Mouse (Mus musculus): Measurements from ENCODE around the gene Brms1. TPM values are rescaled to one million over a fixed set of nuclear protein-coding genes. Genes with fewer than 3 reads are reported as not detected.
"Not testable (repeated sequence)": the region's sequence is repeated elsewhere in the genome, so short reads cannot be mapped to it uniquely, and the experiment has no call there.

Gene Brms1
- 10 to 100 TPM; 19.2 to 21.4 TPM for total RNA-seq (2021)

GRCm38 (mm10) chr19:5040862-5041523 lies at the start of gene Brms1:
Gene Brms1, plus strand, starts transcription at chr19:5041354.
- peak; percentile 84 to 88 for DNase-seq (ENCODE audit: extremely low spot score in 1 of 2, low spot score in 1 of 2)

GRCm38 (mm10) chr19:4992371-4992770 lies 48.8 kb upstream of the Brms1 start:
- DNase-seq (ENCODE audit: extremely low spot score in 1 of 2, low spot score in 1 of 2) = no peak

- peak in 1 of 2 experiments; percentile 42 for DNase-seq (ENCODE audit: extremely low spot score in 1 of 2, low spot score in 1 of 2)
Observed at GRCm38 (mm10) chr19:4992904-4993303, 48.2 kb upstream of the Brms1 start.

GRCm38 (mm10) chr19:4994043-4994442 lies 47.1 kb upstream of the Brms1 start:
- DNase-seq (ENCODE audit: extremely low spot score in 1 of 2, low spot score in 1 of 2) = peak in 1 of 2 experiments; percentile 51

GRCm38 (mm10) chr19:4999445-5000140 lies 41.6 kb upstream of the Brms1 start:
- DNase-seq (ENCODE audit: extremely low spot score in 1 of 2, low spot score in 1 of 2) = no peak

GRCm38 (mm10) chr19:5001666-5002406 lies 39.3 kb upstream of the Brms1 start:
- DNase-seq (ENCODE audit: extremely low spot score in 1 of 2, low spot score in 1 of 2) = peak; percentile 77 to 81

DNA sequence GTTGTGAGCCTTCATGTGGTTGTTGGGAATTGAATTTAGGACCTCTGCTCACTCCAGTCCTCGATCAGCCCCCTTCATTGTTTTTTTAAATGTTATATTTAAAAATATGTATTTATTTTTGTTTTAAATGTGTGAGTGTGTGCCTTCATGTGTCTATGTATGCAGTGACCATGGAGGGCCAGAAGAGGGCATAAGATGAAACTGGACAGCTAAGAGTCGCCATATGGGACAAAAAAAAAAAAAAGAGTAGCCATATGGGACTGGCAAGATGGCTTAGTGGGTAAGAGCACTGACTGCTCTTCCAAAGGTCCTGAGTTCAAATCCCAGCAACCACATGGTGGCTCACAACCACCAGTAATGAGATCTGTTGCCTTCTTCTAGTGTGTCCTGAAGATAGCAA lies 37.5 kb upstream of the Brms1 start:
- not testable (repeated sequence) for DNase-seq (ENCODE audit: extremely low spot score in 1 of 2, low spot score in 1 of 2)

GRCm38 (mm10) chr19:5004925-5005324 lies 36.2 kb upstream of the Brms1 start:
- no peak for DNase-seq (ENCODE audit: extremely low spot score in 1 of 2, low spot score in 1 of 2)

DNA sequence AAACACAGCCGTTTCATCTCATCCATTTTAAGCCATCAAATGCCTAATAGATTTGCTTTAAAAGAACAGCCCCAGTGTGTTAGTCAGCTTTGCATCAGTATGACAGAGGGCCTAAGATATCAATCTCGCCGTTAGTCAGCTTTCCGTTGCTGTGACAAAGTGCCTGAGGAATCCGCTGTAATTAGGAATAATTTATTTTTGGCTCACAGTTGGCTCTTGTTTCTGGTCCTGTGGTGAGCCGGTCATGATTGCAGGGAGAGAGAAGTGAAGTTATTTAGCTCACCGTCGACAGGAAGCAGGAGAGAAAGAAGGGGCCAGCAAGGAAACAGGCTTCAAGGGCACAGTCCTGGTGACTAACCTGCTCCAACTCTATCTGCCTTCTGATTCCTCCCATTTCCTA lies 28.0 kb upstream of the Brms1 start:
- DNase-seq (ENCODE audit: extremely low spot score in 1 of 2, low spot score in 1 of 2) = no peak

DNA sequence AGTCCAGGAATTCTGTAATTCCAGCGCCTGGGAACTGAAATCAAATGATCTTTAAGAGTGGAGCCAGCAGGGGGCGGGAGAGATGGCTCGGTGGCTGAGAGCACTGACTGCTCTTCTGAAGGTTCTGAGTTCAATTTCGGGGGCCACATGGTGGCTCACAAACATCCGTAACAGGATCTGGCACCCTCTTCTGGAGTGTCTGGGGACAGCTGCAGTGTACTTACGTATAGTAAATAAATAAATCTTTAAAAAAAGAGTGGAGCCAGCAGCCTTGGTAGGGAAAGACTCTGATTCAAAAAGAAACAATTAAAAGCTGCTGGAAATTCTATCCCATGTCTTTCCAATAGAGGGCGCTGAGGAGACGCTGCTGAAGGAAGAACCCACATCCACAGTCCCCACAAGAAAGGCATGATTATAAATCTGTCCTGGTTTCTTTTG lies 26.2 kb upstream of the Brms1 start:
- DNase-seq (ENCODE audit: extremely low spot score in 1 of 2, low spot score in 1 of 2) = peak in 1 of 2 experiments; percentile 34

DNA sequence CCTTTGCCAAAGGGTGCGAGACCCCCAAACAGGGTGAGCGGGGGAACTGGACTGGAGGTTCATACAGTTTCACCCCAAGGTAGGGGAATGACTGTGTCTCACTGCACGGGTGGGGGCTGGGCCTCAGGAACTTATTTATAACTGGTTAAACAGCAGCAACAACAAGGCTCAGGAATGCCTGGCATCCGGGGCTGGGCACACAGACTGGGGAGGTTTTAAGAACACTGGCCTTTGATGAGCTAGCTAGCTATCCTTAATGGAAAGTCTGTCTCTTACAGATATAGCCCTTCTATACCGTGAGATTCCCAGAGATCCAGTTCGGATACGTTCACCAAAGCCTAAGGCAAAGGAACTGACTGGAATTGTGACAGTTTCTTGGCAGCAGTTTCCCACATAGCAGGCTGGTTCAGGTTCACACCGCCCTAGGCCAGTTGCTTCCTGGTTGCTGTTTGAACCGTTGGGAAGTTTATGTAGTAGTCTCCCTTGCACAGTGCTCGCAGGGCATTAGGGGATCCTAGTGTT lies 24.9 kb upstream of the Brms1 start:
- no peak for DNase-seq (ENCODE audit: extremely low spot score in 1 of 2, low spot score in 1 of 2)

- peak in 1 of 2 experiments; percentile 63 for DNase-seq (ENCODE audit: extremely low spot score in 1 of 2, low spot score in 1 of 2)
Observed at GRCm38 (mm10) chr19:5016782-5017181, 24.4 kb upstream of the Brms1 start.

GRCm38 (mm10) chr19:5017611-5018010 lies 23.5 kb upstream of the Brms1 start:
- no peak for DNase-seq (ENCODE audit: extremely low spot score in 1 of 2, low spot score in 1 of 2)

GRCm38 (mm10) chr19:5018191-5018590 lies 23.0 kb upstream of the Brms1 start:
- no peak for DNase-seq (ENCODE audit: extremely low spot score in 1 of 2, low spot score in 1 of 2)

DNA sequence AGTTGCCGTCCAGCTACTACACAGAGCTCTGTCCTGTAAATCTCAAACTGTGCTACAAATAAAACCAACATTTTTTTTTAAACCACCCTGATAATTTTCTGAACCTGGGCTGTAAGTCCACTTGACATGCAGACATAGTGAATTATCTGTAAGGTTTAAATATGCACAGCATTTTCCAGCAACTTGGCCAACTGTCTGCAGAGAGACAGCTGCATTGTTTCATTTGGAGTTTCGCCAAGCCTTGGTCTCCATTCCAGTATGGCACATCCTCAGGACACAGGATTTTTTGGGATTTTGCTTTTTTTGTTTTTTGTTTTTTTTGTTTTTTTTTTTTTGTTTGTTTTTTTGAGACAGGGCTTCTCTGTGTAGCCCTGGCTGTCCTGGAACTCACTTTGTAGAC lies 19.7 kb upstream of the Brms1 start:
- DNase-seq (ENCODE audit: extremely low spot score in 1 of 2, low spot score in 1 of 2) = no peak

DNA sequence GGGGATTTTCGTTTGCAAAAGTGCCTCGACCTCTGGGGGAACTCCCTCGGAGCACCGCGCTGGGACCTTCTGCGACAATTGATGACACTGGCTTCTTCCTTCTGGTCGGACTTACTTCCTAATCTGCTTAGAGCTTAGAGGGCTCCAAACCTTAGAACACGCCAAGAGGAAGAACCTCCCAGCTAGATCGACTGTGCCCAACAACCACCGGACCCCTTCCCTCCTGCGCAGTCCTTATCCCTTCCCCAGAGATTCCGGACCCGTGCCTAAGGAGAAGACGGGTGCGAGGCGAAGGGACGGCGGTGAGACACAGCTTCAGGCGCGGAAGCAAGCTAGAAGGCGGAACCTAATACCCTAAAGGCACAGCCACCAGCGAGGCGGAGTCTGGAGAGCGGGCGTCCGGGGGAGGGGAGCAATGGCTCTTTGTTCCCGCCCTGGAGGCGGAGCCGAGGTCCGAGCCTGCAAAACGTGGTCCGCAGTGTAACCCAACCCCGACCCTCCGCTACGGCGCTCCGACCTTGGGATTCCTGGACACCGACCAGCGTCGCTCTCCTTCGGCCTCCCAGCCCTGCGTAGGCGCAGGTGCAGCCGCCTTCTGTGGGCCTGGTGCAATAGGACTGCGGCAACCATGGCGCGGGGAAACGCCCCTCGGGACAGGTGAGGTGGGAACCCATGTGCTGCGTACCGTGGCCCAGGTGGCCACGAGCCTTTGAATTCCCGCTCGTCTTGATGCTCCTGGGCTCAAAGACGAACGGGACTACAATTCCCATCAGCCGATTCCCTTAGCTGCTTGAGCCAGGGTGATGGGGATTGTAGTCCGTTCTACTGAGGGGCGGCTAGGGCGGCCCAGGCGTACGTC lies 17.3 kb upstream of the Brms1 start, which contains the start of gene Slc29a2:
Slc29a2 (plus strand) TSS at position 240 of the 859 bp plus-strand sequence.
- peak; percentile 76 to 77 for DNase-seq (ENCODE audit: extremely low spot score in 1 of 2, low spot score in 1 of 2)

DNA sequence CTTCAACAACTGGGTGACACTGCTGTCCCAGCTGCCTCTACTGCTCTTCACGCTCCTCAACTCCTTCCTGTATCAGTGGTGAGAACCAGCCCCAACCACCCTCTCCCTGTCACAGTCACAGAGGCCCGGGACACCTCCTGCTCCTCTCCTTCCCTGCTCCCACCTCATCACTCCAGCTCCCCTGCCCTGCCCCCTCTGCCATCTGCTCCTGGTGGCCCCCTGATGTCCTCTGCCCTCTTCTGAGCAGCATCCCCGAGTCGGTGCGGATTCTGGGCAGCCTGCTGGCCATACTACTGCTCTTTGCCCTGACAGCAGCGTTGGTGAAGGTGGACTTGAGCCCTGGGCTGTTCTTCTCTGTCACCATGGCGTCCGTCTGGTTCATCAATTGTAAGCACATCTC lies 15.0 kb upstream of the Brms1 start:
- no peak for DNase-seq (ENCODE audit: extremely low spot score in 1 of 2, low spot score in 1 of 2)

DNA sequence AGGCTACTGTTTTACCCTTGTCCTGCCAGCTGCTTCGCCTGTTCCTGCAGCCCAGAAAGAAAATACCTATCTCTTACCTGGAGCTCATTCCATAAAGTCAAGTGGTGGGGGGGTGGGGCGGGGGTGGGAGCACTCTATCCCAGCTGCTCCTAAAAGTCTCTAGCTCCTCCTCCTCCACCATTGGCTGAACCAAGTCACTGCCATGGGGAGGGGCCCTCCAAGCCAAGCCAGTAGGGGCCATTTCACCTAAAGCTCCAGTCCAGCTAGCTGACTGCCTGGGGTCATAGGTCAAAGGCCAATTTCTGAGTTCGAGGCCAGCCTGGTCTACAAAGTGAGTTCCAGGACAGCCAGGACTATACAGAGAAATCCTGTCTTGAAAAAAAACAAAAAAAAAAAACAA lies 8.5 kb upstream of the Brms1 start:
- DNase-seq (ENCODE audit: extremely low spot score in 1 of 2, low spot score in 1 of 2) = no peak

- no peak for DNase-seq (ENCODE audit: extremely low spot score in 1 of 2, low spot score in 1 of 2)
Observed at GRCm38 (mm10) chr19:5036577-5036976, 4.6 kb upstream of the Brms1 start.

Data from layer of hippocampus, postnatal 25 days (tissue).